Mouse (Mus musculus): ENCODE results near the gene Spg21. TPM values are rescaled to one million over a fixed set of nuclear protein-coding genes. Genes with fewer than 3 reads are reported as not detected.

Gene Spg21
- polyA plus RNA-seq, 1 experiment: 34.3 TPM

DNA sequence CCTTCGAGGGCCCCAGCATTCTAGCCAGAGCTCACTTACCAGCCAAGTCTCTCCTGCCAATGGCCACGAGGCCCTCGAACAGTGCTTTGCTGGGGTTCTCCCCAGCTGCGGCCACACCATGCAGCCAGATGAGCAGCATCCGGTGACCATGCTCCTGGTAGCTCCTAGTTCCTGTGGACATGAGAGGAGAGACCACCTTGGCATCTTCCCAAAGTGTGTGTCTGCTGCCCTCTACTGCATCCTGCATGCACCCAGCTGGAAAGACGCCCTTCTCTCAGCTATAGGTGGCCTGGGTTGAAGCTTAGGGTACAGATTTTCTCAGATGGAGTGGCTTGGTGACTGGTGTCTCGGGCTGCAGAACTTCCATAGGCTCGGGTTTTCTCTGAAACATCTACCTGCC, 41.4 kb downstream of the Spg21 start:
- no peaks in the 10 kb centered on the region for H3K4me1 ChIP-seq (ENCODE audit: control insufficient read depth, insufficient read depth, low read length)
- 41% methylated on average over 8 of the region's 8 CpGs for WGBS
- no peak for DNase-seq
- H3K4me3 ChIP-seq (ENCODE audit: insufficient read depth, low read depth, low read length): no peak overlapping the region
- H3K36me3 ChIP-seq (ENCODE audit: control insufficient read depth, insufficient read depth, low read length): no peaks in the 10 kb centered on the region
- no peaks in the 10 kb centered on the region for H3K27me3 ChIP-seq (replicated peaks; ENCODE audit: control insufficient read depth, insufficient read depth, low read length)
- H3K27ac ChIP-seq (ENCODE audit: insufficient read depth, low read depth, low read length): no peak overlapping the region
- no peak for TF ChIP-seq POLR2A (IDR thresholded peaks at IDR 0.05; ENCODE audit: low read depth, low read length)
- peak; percentile 29 for TF ChIP-seq CTCF (conservative IDR thresholded peaks at IDR 0.05; ENCODE audit: insufficient read depth, insufficient read length, low read depth, low read length)

DNA sequence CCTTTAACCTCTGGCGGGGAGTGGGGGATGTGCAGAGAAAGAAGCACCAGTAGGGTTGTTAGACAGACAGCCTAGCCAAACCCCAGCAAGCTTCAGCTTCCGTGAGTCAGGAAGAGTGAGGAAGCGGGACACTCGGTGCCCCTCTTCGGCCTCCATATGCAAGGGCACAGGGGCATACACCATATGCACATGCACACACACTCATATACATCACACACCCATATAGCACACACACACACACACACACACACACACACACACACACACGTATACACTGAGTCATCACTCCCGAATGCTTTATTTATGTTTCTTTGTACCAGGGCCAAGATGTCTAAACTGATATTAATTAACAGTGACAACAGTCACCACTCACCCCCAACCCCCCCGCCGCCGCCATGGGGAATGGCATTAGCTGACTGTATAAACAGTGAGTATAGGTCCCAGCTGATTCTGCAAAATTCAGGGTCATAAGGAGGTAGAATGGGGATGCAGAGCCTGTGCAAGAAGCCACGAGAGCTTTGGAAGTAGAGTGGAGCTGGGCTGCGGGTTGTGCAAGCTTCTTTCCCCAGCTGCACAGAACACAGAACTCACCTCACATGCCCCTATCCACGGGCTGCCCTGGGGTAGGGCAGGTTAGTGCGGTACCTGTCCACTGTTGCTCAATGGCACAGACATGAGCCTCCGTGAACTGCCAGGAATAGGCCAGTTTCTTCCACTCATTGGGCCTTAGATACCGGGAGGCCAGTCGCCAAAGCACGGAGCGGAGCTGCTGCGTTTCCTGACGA, 42.2 kb downstream of the Spg21 start:
- TF ChIP-seq CTCF (conservative IDR thresholded peaks at IDR 0.05; ENCODE audit: insufficient read depth, insufficient read length, low read depth, low read length) (no peak), POLR2A (IDR thresholded peaks at IDR 0.05; ENCODE audit: low read depth, low read length) (no peak)
- H3K4me3 ChIP-seq (ENCODE audit: insufficient read depth, low read depth, low read length): no peak overlapping the region
- DNase-seq: no peak
- H3K27me3 ChIP-seq (replicated peaks; ENCODE audit: control insufficient read depth, insufficient read depth, low read length): no peaks in the 10 kb centered on the region
- H3K4me1 ChIP-seq (ENCODE audit: control insufficient read depth, insufficient read depth, low read length): no peaks in the 10 kb centered on the region
- 74% methylated on average over 21 of the region's 21 CpGs for WGBS
- no peaks in the 10 kb centered on the region for H3K36me3 ChIP-seq (ENCODE audit: control insufficient read depth, insufficient read depth, low read length)
- H3K27ac ChIP-seq (ENCODE audit: insufficient read depth, low read depth, low read length): no peak overlapping the region

DNA sequence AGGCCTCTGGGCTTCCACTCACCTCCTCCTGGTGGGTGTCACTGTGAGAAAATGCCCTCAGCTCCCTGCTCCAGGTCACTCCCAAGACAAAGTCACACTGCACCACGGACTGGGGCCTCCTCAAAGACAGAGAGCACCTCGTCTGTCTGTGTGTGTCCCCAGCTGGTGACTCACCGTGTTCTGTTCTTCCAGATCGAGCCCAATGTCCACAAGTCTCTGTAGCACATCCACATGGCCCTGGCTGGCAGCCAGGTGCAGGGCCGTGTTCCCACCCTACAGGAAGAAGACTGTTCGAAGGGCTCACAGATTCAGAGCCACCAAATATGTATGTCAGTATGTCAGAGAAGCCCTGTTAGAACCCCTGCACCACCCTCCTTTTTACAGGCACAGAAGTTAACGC, 47.7 kb downstream of the Spg21 start:
- Histone ChIP-seq H3K4me3 (ENCODE audit: insufficient read depth, low read depth, low read length) (no peak overlapping the region), H3K4me1 (ENCODE audit: control insufficient read depth, insufficient read depth, low read length) (no peaks in the 10 kb centered on the region), H3K27ac (ENCODE audit: insufficient read depth, low read depth, low read length) (no peak overlapping the region), H3K36me3 (ENCODE audit: control insufficient read depth, insufficient read depth, low read length) (no peaks in the 10 kb centered on the region), H3K27me3 (replicated peaks; ENCODE audit: control insufficient read depth, insufficient read depth, low read length) (no peaks in the 10 kb centered on the region)
- WGBS: 53% methylated on average over 7 of the region's 7 CpGs
- DNase-seq: no peak
- no peak for TF ChIP-seq CTCF (conservative IDR thresholded peaks at IDR 0.05; ENCODE audit: insufficient read depth, insufficient read length, low read depth, low read length)
- no peak for TF ChIP-seq POLR2A (IDR thresholded peaks at IDR 0.05; ENCODE audit: low read depth, low read length)

DNA sequence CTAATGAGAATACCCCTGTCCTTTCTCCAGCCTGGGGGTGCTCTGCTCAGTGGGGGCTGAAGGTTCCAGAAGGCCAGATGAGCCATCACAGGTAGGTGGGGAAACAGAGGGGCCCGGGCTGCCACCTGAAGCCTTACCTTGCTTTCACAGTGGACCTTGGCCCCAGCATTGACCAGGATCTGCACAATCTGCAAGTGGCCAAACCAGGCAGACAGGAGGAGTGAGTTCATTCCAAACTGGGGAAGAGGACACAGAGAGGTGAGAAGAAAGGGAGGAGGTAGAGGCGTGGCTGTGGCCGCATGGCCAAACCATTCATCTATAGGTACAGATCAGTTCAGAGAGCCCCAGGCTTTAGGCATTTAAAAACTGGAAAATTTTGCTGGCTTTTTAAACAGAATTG, 51.8 kb downstream of the Spg21 start:
- no peaks in the 10 kb centered on the region for H3K36me3 ChIP-seq (ENCODE audit: control insufficient read depth, insufficient read depth, low read length)
- DNase-seq: no peak
- no peaks in the 10 kb centered on the region for H3K27me3 ChIP-seq (replicated peaks; ENCODE audit: control insufficient read depth, insufficient read depth, low read length)
- no peak for TF ChIP-seq POLR2A (IDR thresholded peaks at IDR 0.05; ENCODE audit: low read depth, low read length)
- no peak for TF ChIP-seq CTCF (conservative IDR thresholded peaks at IDR 0.05; ENCODE audit: insufficient read depth, insufficient read length, low read depth, low read length)
- WGBS: 69% methylated on average over 3 of the region's 3 CpGs
- no peak overlapping the region for H3K4me3 ChIP-seq (ENCODE audit: insufficient read depth, low read depth, low read length)
- H3K4me1 ChIP-seq (ENCODE audit: control insufficient read depth, insufficient read depth, low read length): no peaks in the 10 kb centered on the region
- H3K27ac ChIP-seq (ENCODE audit: insufficient read depth, low read depth, low read length): no peak overlapping the region

DNA sequence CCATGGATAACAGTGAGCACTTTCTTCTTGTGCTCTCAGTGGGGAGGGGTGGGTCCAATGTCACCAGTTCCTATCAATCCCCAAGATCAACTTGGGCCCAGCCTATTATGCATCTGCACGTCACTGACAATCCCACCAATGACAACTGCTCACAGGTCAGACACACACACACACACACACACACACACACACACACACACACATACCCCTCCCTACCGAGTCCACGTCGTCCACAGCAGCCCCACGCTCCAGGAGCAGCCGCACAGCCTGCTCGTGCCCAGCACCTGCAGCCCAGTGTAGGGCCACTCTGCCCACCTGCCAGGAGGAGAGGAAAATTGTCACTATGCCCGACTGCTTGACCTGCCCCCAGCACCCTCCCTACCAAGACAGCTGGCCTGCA, 53.7 kb downstream of the Spg21 start:
- no peaks in the 10 kb centered on the region for H3K27me3 ChIP-seq (replicated peaks; ENCODE audit: control insufficient read depth, insufficient read depth, low read length)
- no peaks in the 10 kb centered on the region for H3K4me1 ChIP-seq (ENCODE audit: control insufficient read depth, insufficient read depth, low read length)
- WGBS: 75% methylated on average over 8 of the region's 8 CpGs
- H3K4me3 ChIP-seq (ENCODE audit: insufficient read depth, low read depth, low read length): no peak overlapping the region
- no peaks in the 10 kb centered on the region for H3K36me3 ChIP-seq (ENCODE audit: control insufficient read depth, insufficient read depth, low read length)
- no peak for DNase-seq
- no peak for TF ChIP-seq POLR2A (IDR thresholded peaks at IDR 0.05; ENCODE audit: low read depth, low read length)
- TF ChIP-seq CTCF (conservative IDR thresholded peaks at IDR 0.05; ENCODE audit: insufficient read depth, insufficient read length, low read depth, low read length): no peak
- no peak overlapping the region for H3K27ac ChIP-seq (ENCODE audit: insufficient read depth, low read depth, low read length)

DNA sequence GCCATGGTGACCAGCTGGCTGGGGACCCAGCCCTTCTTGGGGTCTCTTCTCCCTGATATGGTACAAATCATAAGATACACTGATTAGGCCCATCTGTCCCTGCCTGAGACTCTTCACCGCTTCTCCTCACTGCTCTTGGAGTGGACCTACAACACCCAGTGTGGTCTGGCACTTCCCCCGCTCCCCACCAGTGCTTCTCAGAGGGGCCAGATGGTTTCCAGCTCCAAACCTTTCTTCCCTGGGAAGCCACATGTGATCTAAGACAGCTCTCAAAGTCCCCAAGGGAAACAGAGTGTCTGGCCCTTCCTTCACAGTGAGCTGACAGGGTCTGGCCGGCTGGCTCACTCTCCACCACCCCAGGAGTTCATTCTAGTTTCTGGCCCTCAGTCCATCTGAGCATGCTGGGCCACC, 54.1 kb downstream of the Spg21 start:
- no peak overlapping the region for H3K4me3 ChIP-seq (ENCODE audit: insufficient read depth, low read depth, low read length)
- WGBS: 69% methylated on average over 3 of the region's 3 CpGs
- H3K4me1 ChIP-seq (ENCODE audit: control insufficient read depth, insufficient read depth, low read length): no peaks in the 10 kb centered on the region
- no peaks in the 10 kb centered on the region; the same call in 1 of the 2 replicates for H3K27me3 ChIP-seq (replicated peaks; ENCODE audit: control insufficient read depth, insufficient read depth, low read length)
- DNase-seq: no peak
- H3K36me3 ChIP-seq (ENCODE audit: control insufficient read depth, insufficient read depth, low read length): no peaks in the 10 kb centered on the region
- H3K27ac ChIP-seq (ENCODE audit: insufficient read depth, low read depth, low read length): no peak overlapping the region
- no peak for TF ChIP-seq POLR2A (IDR thresholded peaks at IDR 0.05; ENCODE audit: low read depth, low read length)
- TF ChIP-seq CTCF (conservative IDR thresholded peaks at IDR 0.05; ENCODE audit: insufficient read depth, insufficient read length, low read depth, low read length): no peak

DNA sequence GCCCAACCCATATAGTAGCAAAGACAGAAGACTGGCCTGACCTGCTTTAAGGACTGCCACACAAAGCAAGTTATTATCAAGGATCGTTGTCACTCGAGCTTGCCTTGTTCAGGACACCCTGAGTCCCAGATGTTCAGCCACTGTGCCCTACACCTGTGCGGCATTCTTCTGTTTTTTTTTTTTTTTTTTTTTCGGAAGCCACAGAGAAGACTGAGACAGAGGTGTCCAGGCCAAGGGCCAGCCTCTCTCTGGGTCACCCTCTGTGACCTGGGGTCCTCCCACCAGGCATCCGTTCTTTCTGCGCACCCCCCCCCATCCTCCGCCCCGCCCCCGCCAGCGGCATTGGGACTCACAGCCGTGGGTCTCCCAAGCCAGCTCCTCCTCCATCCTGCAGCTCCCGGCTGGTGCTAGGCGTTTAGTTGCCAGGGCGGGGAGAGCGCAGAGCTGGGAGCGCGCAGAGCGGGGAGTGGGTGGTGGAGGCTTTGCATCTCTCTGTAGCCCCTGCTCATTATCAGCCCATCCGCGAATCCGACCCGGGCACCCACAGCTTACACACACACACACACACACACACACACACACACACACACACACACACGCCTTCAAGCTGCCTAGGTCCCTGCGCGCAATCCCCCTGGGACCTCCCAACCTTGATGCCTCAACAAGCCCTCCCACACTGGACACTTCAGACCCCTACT, 59.2 kb downstream of the Spg21 start, which contains the start of gene Ankdd1a:
TSS of gene Ankdd1a (minus strand) at position 387 of the 698 bp plus-strand sequence.
- WGBS: 9% methylated on average over 25 of the region's 25 CpGs
- Histone ChIP-seq H3K36me3 (ENCODE audit: control insufficient read depth, insufficient read depth, low read length) (no peaks in the 10 kb centered on the region), H3K27me3 (replicated peaks; ENCODE audit: control insufficient read depth, insufficient read depth, low read length) (no peaks in the 10 kb centered on the region; the same call in 1 of the 2 replicates), H3K27ac (ENCODE audit: insufficient read depth, low read depth, low read length) (no peak within 1 kb of the TSS), H3K4me1 (ENCODE audit: control insufficient read depth, insufficient read depth, low read length) (no peaks in the 10 kb centered on the region), H3K4me3 (ENCODE audit: insufficient read depth, low read depth, low read length) (no peak within 1 kb of the TSS)
- no peak for DNase-seq
- TF ChIP-seq POLR2A (IDR thresholded peaks at IDR 0.05; ENCODE audit: low read depth, low read length) (no peak), CTCF (conservative IDR thresholded peaks at IDR 0.05; ENCODE audit: insufficient read depth, insufficient read length, low read depth, low read length) (no peak)
